Comparison of ENCODE assay signal across 2 mouse cellular contexts in genomic region chr19:59292183-59292839, GRCm38 (mm10).
A peak's percentile ranks its signal among the peaks of the same experiment; 100 is the strongest.
TF ChIP-seq lines count a peak whose summit lies in the region.

No protein-coding gene starts in this region.

TF ChIP-seq in MEL, 35 proteins besides CTCF, POLR2A, EP300 and RAD21 (continued from another document):
- TF ChIP-seq GATA1 (IDR thresholded peaks at IDR 0.05; ENCODE audit: low read depth, low read length): peak; percentile 86
- no peak; the same call in 1 of the 2 replicates for TF ChIP-seq ZMIZ1 (IDR thresholded peaks at IDR 0.05; ENCODE audit: low read depth, low read length)
- TF ChIP-seq GABPA (IDR thresholded peaks at IDR 0.05; ENCODE audit: low read depth, low read length): no peak
- no peak; the same call in 1 of the 2 replicates for TF ChIP-seq SIN3A (IDR thresholded peaks at IDR 0.05; ENCODE audit: low read length)
- TF ChIP-seq SMC3 (IDR thresholded peaks at IDR 0.05; ENCODE audit: low read depth, low read length): no peak
- TF ChIP-seq MYB (IDR thresholded peaks at IDR 0.05; ENCODE audit: low read depth, low read length): no peak
- TF ChIP-seq MAFK (IDR thresholded peaks at IDR 0.05; ENCODE audit: borderline replicate concordance, low read depth, low read length): no peak
- TF ChIP-seq ELF1 (IDR thresholded peaks at IDR 0.05; ENCODE audit: low read depth, low read length): no peak
- TF ChIP-seq UBTF (IDR thresholded peaks at IDR 0.05; ENCODE audit: borderline replicate concordance, insufficient read depth, low read depth, low read length): no peak
- no peak for TF ChIP-seq POLR2AphosphoS5 (IDR thresholded peaks at IDR 0.05; ENCODE audit: borderline replicate concordance, low read depth, low read length)
- TF ChIP-seq ZC3H11A (IDR thresholded peaks at IDR 0.05; ENCODE audit: low read depth, low read length): no peak
- no peak for TF ChIP-seq ZKSCAN1 (IDR thresholded peaks at IDR 0.05; ENCODE audit: low read depth, low read length)
- TF ChIP-seq TCF12 (IDR thresholded peaks at IDR 0.05; ENCODE audit: low read depth, low read length): peak; percentile 70
- TF ChIP-seq POLR2AphosphoS2 (IDR thresholded peaks at IDR 0.05; ENCODE audit: low read length): peak; percentile 20; the same call in 1 of the 2 replicates
- no peak for TF ChIP-seq KAT2A (conservative IDR thresholded peaks at IDR 0.05; ENCODE audit: low read depth, low read length)
- peak; percentile 78 for TF ChIP-seq RCOR1 (IDR thresholded peaks at IDR 0.05; ENCODE audit: low read depth, low read length)
- TF ChIP-seq USF1 (IDR thresholded peaks at IDR 0.05; ENCODE audit: low read depth, low read length): no peak
- TF ChIP-seq MAZ (IDR thresholded peaks at IDR 0.05; ENCODE audit: low read depth, low read length): no peak
- TF ChIP-seq MXI1 (IDR thresholded peaks at IDR 0.05; ENCODE audit: low read depth, low read length): no peak

TF ChIP-seq in myocyte, 11 proteins besides CTCF, POLR2A, EP300 and RAD21 (continued from another document):
- TF ChIP-seq USF1 (IDR thresholded peaks at IDR 0.05; ENCODE audit: low read depth): no peak
- no peak for TF ChIP-seq MAX (IDR thresholded peaks at IDR 0.05; ENCODE audit: low read depth)
